In genomic region chr4:155158543-155158917, GRCm38 (mm10) we compare ENCODE assay signal across 18 mouse cellular contexts.
DNase-seq lines count a peak whose midpoint lies in the region; ATAC-seq and TF ChIP-seq lines count a peak whose summit lies in the region.
"Had no signal": no experiment of that assay in that cellular context is flagged by ENCODE, and none has a peak within 500 bp of the region (broad histone marks: within the 10 kb centered on the region; RNA-seq: fewer than 3 reads in every experiment).

No protein-coding gene starts in this region.

- H3K27ac ChIP-seq in cerebellum, adult 2 months (ENCODE audit: insufficient read depth, low read length): peak overlapping the region; percentile 61; the same call in 1 of the 2 replicates
- no peak overlapping the region for H3K27ac ChIP-seq in heart, embryonic 13.5 days (replicated peaks)
- 0 out of 2 replicates have a peak overlapping the region, but pooled peaks have one; percentile 5 for H3K27ac ChIP-seq in lung, embryonic 14.5 days (ENCODE audit: low read depth)
- H3K27ac ChIP-seq: heart, adult 2 months; hindbrain, embryonic 14.5 days had no signal

- H3K4me2 ChIP-seq in heart, embryonic 13.5 days: no peak overlapping the region
- no peak overlapping the region for H3K4me2 ChIP-seq in lung, embryonic 14.5 days
- H3K4me2 ChIP-seq: hindbrain, embryonic 14.5 days had no signal

- 61% methylated on average over 8 of the region's 8 CpGs for WGBS in cerebellum, adult 2 months
- 57% methylated on average over 8 of the region's 8 CpGs for WGBS in heart, embryonic 13.5 days
- 49% methylated on average over 8 of the region's 8 CpGs for WGBS in lung, embryonic 14.5 days

- H3K9ac ChIP-seq in heart, embryonic 13.5 days: peak overlapping the region; percentile 30; the same call in 1 of the 2 replicates
- no peak overlapping the region for H3K9ac ChIP-seq in lung, embryonic 14.5 days
- H3K9ac ChIP-seq: hindbrain, embryonic 14.5 days had no signal

- no peak for TF ChIP-seq POLR2A in cerebellum, adult 2 months (IDR thresholded peaks at IDR 0.05; ENCODE audit: borderline replicate concordance, insufficient read depth, low read length)

- peaks cover 74% of the 10 kb centered on the region for H3K4me1 ChIP-seq in cerebellum, adult 2 months (ENCODE audit: control insufficient read depth, insufficient read depth, low read length)
- H3K4me1 ChIP-seq in heart, embryonic 13.5 days: peaks cover 54% of the 10 kb centered on the region
- H3K4me1 ChIP-seq in lung, embryonic 14.5 days (ENCODE audit: insufficient read depth): peaks cover 18% of the 10 kb centered on the region; the same call in 1 of the 2 replicates

- H3K36me3 ChIP-seq in heart, embryonic 13.5 days: peaks cover 68% of the 10 kb centered on the region
- peaks cover 54% of the 10 kb centered on the region for H3K36me3 ChIP-seq in lung, embryonic 14.5 days (ENCODE audit: insufficient read depth)

- no peaks in the 10 kb centered on the region for H3K27me3 ChIP-seq in cerebellum, adult 2 months (ENCODE audit: control insufficient read depth, insufficient read depth, low read length)
- no peaks in the 10 kb centered on the region for H3K27me3 ChIP-seq in heart, embryonic 13.5 days (replicated peaks)
- no peaks in the 10 kb centered on the region for H3K27me3 ChIP-seq in lung, embryonic 14.5 days (ENCODE audit: insufficient read depth, low read length)
- H3K27me3 ChIP-seq: Patski had no signal

- DNase-seq in cerebellum, adult 2 months: no peak
- no peak for DNase-seq in cerebellum, adult 8-10 months
- no peak for DNase-seq in heart, postnatal 4 days
- no peak for DNase-seq in lung, embryonic 14.5 days
- no peak for DNase-seq in lung, postnatal 25 days (ENCODE audit: low spot score)
- DNase-seq in brain, adult 2 months (ENCODE audit: low read depth, low spot score): peak; percentile 77
- no peak for DNase-seq in cerebellum, adult 11-12 months
- DNase-seq: B cell, adult 2 months; gastrocnemius, postnatal 14 days; heart, adult 2 months; heart, postnatal 10 days had no signal

- no peaks in the 10 kb centered on the region for H3K9me3 ChIP-seq in heart, embryonic 13.5 days
- H3K9me3 ChIP-seq in lung, embryonic 14.5 days (ENCODE audit: low read depth, low read length): no peaks in the 10 kb centered on the region

- TF ChIP-seq CTCF in cerebellum, adult 2 months (IDR thresholded peaks at IDR 0.05; ENCODE audit: borderline replicate concordance, insufficient read depth, low read depth, low read length): no peak
- TF ChIP-seq CTCF in lung, embryonic 14.5 days (IDR thresholded peaks at IDR 0.05; ENCODE audit: low read depth): no peak

- no peak overlapping the region for H3K4me3 ChIP-seq in cerebellum, adult 2 months (replicated peaks; ENCODE audit: insufficient read depth, low read depth, low read length)
- no peak overlapping the region for H3K4me3 ChIP-seq in heart, embryonic 13.5 days
- H3K4me3 ChIP-seq in lung, embryonic 14.5 days (ENCODE audit: low read depth, low read length): no peak overlapping the region
- H3K4me3 ChIP-seq: heart, adult 2 months had no signal

- ATAC-seq in heart, embryonic 13.5 days (ENCODE audit: extremely low read depth, insufficient number of reproducible peaks, low FRiP score, low TSS enrichment): no peak
- ATAC-seq in lung, embryonic 14.5 days (ENCODE audit: insufficient read depth): no peak
- ATAC-seq: activated CD4-positive, CD25-positive, alpha-beta regulatory T cell, adult 4 months; CD4-positive, CD25-positive, alpha-beta regulatory T cell, adult 4 months; forebrain, embryonic 14.5 days; intestine, embryonic 16.5 days; Patski had no signal
